ENCODE assay signal across 27 mouse cellular contexts in the genomic region with DNA sequence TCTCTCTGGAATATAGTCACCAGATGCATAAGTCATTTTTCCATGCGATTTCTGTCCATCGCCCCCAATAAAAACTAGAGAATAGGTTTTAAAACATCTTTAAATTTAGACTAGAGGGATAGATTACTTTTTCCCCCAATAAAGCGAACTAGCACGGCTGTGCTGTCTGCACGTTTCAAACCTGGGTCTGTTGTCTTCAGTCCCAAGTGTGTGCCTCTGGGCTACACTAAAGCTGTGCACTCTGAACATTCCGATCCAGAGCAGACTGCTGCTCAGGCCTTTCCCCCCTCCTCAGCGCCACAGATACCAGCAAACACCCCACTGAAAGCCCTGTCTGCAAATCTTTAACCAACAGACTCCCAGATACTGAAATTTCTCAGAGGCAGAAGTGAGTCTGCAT. TPM values are rescaled to one million over a fixed set of nuclear protein-coding genes. Genes with fewer than 3 reads are reported as not detected.
A peak's percentile ranks its signal among the peaks of the same experiment; 100 is the strongest.
DNase-seq lines count a peak whose midpoint lies in the region; ATAC-seq and TF ChIP-seq lines count a peak whose summit lies in the region.
"Had no signal": no experiment of that assay in that cellular context is flagged by ENCODE, and none has a peak within 500 bp of the region (broad histone marks: within the 10 kb centered on the region; RNA-seq: fewer than 3 reads in every experiment).

No protein-coding gene starts in this region.

- intact Hi-C loops in gastrocnemius, adult 2 months (cut with DNase I): no loop called here

- peaks cover 12% of the 10 kb centered on the region; the same call in 1 of the 2 replicates for H3K4me1 ChIP-seq in limb, embryonic 13.5 days
- no peaks in the 10 kb centered on the region for H3K4me1 ChIP-seq in limb, embryonic 10.5 days
- peaks cover 8% of the 10 kb centered on the region; the same call in 1 of the 2 replicates for H3K4me1 ChIP-seq in limb, embryonic 14.5 days (ENCODE audit: control insufficient read depth, insufficient read depth, low read length)
- H3K4me1 ChIP-seq in limb, embryonic 15.5 days: peaks cover 8% of the 10 kb centered on the region; the same call in 1 of the 2 replicates
- no peaks in the 10 kb centered on the region for H3K4me1 ChIP-seq in intestine, embryonic 16.5 days (ENCODE audit: control insufficient read depth, insufficient read depth, low read length)

- no peaks in the 10 kb centered on the region for H3K36me3 ChIP-seq in limb, embryonic 13.5 days
- H3K36me3 ChIP-seq in limb, embryonic 10.5 days: no peaks in the 10 kb centered on the region
- H3K36me3 ChIP-seq in limb, embryonic 14.5 days (ENCODE audit: control insufficient read depth, insufficient read depth, low read length): no peaks in the 10 kb centered on the region
- H3K36me3 ChIP-seq in limb, embryonic 15.5 days: no peaks in the 10 kb centered on the region
- H3K36me3 ChIP-seq in intestine, embryonic 16.5 days (ENCODE audit: control insufficient read depth, insufficient read depth, low read length): no peaks in the 10 kb centered on the region
- H3K36me3 ChIP-seq: G1E had no signal

- H3K9me3 ChIP-seq in limb, embryonic 13.5 days: peaks cover 4% of the 10 kb centered on the region; the same call in 1 of the 2 replicates
- no peaks in the 10 kb centered on the region for H3K9me3 ChIP-seq in limb, embryonic 10.5 days (replicated peaks)
- H3K9me3 ChIP-seq in limb, embryonic 14.5 days (ENCODE audit: control insufficient read depth, low read length): 0 out of 2 replicates have a peak, but pooled peaks cover 7% of the 10 kb centered on the region
- H3K9me3 ChIP-seq in limb, embryonic 15.5 days: no peaks in the 10 kb centered on the region
- no peaks in the 10 kb centered on the region for H3K9me3 ChIP-seq in intestine, embryonic 16.5 days (ENCODE audit: control insufficient read depth, low read length)

- no peak for TF ChIP-seq POLR2A in limb, embryonic 14.5 days (IDR thresholded peaks at IDR 0.05; ENCODE audit: borderline replicate concordance, extremely low read depth, insufficient read depth, insufficient read length)

- DNase-seq in limb, embryonic 10.5 days (ENCODE audit: low spot score): no peak
- peak; percentile 30 for DNase-seq in limb, embryonic 14.5 days (ENCODE audit: low spot score)
- DNase-seq in gastrocnemius, adult 2 months: no peak
- DNase-seq: adrenal gland, adult 2 months; adrenal gland, adult 8-10 months; adrenal gland, postnatal 10 days; adrenal gland, postnatal 14 days; adrenal gland, postnatal 25 days; adrenal gland, postnatal 36 days; B cell, adult 2 months; cerebellum, adult 11 months; cerebellum, adult 11-12 months; cerebellum, adult 18-20 months had no signal

- TF ChIP-seq CTCF in gastrocnemius, adult 2 months (IDR thresholded peaks at IDR 0.05): no peak

- H3K4me2 ChIP-seq in limb, embryonic 13.5 days (replicated peaks): no peak overlapping the region
- no peak overlapping the region for H3K4me2 ChIP-seq in limb, embryonic 14.5 days (replicated peaks; ENCODE audit: low read depth, low read length, severe bottlenecking)
- no peak overlapping the region for H3K4me2 ChIP-seq in limb, embryonic 15.5 days
- no peak overlapping the region for H3K4me2 ChIP-seq in intestine, embryonic 16.5 days (ENCODE audit: low read depth, low read length)

- 52% methylated on average over 7 of the region's 7 CpGs for WGBS in limb, embryonic 13.5 days
- WGBS in limb, embryonic 10.5 days: 92% methylated on average over 7 of the region's 7 CpGs
- 51% methylated on average over 7 of the region's 7 CpGs for WGBS in limb, embryonic 14.5 days
- WGBS in limb, embryonic 15.5 days: 44% methylated on average over 7 of the region's 7 CpGs
- 68% methylated on average over 7 of the region's 7 CpGs for WGBS in intestine, embryonic 16.5 days

- no peak overlapping the region for H3K4me3 ChIP-seq in limb, embryonic 13.5 days
- H3K4me3 ChIP-seq in limb, embryonic 10.5 days: no peak overlapping the region
- no peak overlapping the region for H3K4me3 ChIP-seq in limb, embryonic 14.5 days (replicated peaks; ENCODE audit: low read length)
- H3K4me3 ChIP-seq in limb, embryonic 15.5 days: no peak overlapping the region
- no peak overlapping the region; the same call in 1 of the 2 replicates for H3K4me3 ChIP-seq in gastrocnemius, adult 2 months
- H3K4me3 ChIP-seq in intestine, embryonic 16.5 days (ENCODE audit: low read length): no peak overlapping the region

- 0 out of 2 replicates have a peak overlapping the region, but pooled peaks have one; percentile 15 for H3K27ac ChIP-seq in limb, embryonic 13.5 days
- H3K27ac ChIP-seq in limb, embryonic 10.5 days: no peak overlapping the region
- 0 out of 2 replicates have a peak overlapping the region, but pooled peaks have one; percentile 8 for H3K27ac ChIP-seq in limb, embryonic 14.5 days (replicated peaks; ENCODE audit: low read depth, low read length)
- peak overlapping the region; percentile 60 for H3K27ac ChIP-seq in limb, embryonic 15.5 days
- no peak overlapping the region for H3K27ac ChIP-seq in gastrocnemius, adult 2 months
- H3K27ac ChIP-seq in intestine, embryonic 16.5 days (ENCODE audit: low read length): no peak overlapping the region

- H3K27me3 ChIP-seq in limb, embryonic 13.5 days: no peaks in the 10 kb centered on the region
- H3K27me3 ChIP-seq in limb, embryonic 10.5 days (ENCODE audit: low read depth, poor library complexity, severe bottlenecking): no peaks in the 10 kb centered on the region
- H3K27me3 ChIP-seq in limb, embryonic 14.5 days (ENCODE audit: control insufficient read depth, insufficient read depth, low read length): no peaks in the 10 kb centered on the region
- H3K27me3 ChIP-seq in limb, embryonic 15.5 days: no peaks in the 10 kb centered on the region
- H3K27me3 ChIP-seq in intestine, embryonic 16.5 days (replicated peaks; ENCODE audit: control insufficient read depth, insufficient read depth, low read length): no peaks in the 10 kb centered on the region
- H3K27me3 ChIP-seq: CH12.LX, Patski had no signal

- ATAC-seq in limb, embryonic 13.5 days (ENCODE audit: low FRiP score, low read depth): peak; percentile 91
- peak; percentile 65; the same call in 1 of the 2 replicates for ATAC-seq in limb, embryonic 14.5 days (ENCODE audit: low FRiP score, low read depth)
- ATAC-seq in limb, embryonic 15.5 days (ENCODE audit: insufficient number of reproducible peaks, low FRiP score, low TSS enrichment, low read depth): no peak
- no peak for ATAC-seq in intestine, embryonic 16.5 days
- ATAC-seq: activated CD4-positive, CD25-positive, alpha-beta regulatory T cell, adult 4 months; CD4-positive, CD25-positive, alpha-beta regulatory T cell, adult 4 months; Patski had no signal

- no peak overlapping the region for H3K9ac ChIP-seq in limb, embryonic 13.5 days
- H3K9ac ChIP-seq in limb, embryonic 14.5 days (ENCODE audit: low read depth, low read length, severe bottlenecking): no peak overlapping the region
- no peak overlapping the region for H3K9ac ChIP-seq in limb, embryonic 15.5 days
- no peak overlapping the region for H3K9ac ChIP-seq in intestine, embryonic 16.5 days (ENCODE audit: low read depth, low read length)

RNA-seq across cellular contexts. Expression of gene Plcz1, which starts 39.7 kb away (rescaled TPM):
- polyA plus RNA-seq in limb, embryonic 13.5 days (2015; fragmentation: Nextera tagmentation; extraction: Ambion mirVana): not detected in 2 replicates
- not detected in 2 replicates for polyA plus RNA-seq in limb, embryonic 10.5 days (2016; fragmentation: Nextera tagmentation; extraction: Ambion mirVana)
- 0.03 and 0.04 TPM in 2 replicates for polyA plus RNA-seq in limb, embryonic 14.5 days (2012; rRNA removed)
- not detected in 2 replicates for polyA plus RNA-seq in limb, embryonic 14.5 days (2014; fragmentation: Nextera tagmentation; extraction: Ambion mirVana)
- polyA plus RNA-seq in limb, embryonic 15.5 days (2015; fragmentation: Nextera tagmentation; extraction: Ambion mirVana): not detected in 2 replicates
- total RNA-seq in gastrocnemius, adult 2 months (2021): not detected
- not detected in 2 replicates for polyA plus RNA-seq in intestine, embryonic 16.5 days (2015; fragmentation: Nextera tagmentation; extraction: Ambion mirVana)
- total RNA-seq: adrenal gland, adult 18-20 months; adrenal gland, adult 2 months; adrenal gland, adult 8-10 months; adrenal gland, postnatal 10 days; adrenal gland, postnatal 14 days; adrenal gland, postnatal 25 days; adrenal gland, postnatal 36 days; adrenal gland, postnatal 4 days; CH12.LX; ES-E14; G1E; MEL had no signal
- polyA plus RNA-seq: activated CD4-positive, CD25-positive, alpha-beta regulatory T cell, adult 4 months; adrenal gland, adult 2 months; C2C12; CD4-positive, CD25-positive, alpha-beta regulatory T cell, adult 4 months; G1E; Patski had no signal

RNA-seq across cellular contexts. Expression of gene Capza3, which starts 39.9 kb away (rescaled TPM):
- not detected in 2 replicates for polyA plus RNA-seq in limb, embryonic 13.5 days (2015; fragmentation: Nextera tagmentation; extraction: Ambion mirVana)
- not detected in 2 replicates for polyA plus RNA-seq in limb, embryonic 10.5 days (2016; fragmentation: Nextera tagmentation; extraction: Ambion mirVana)
- polyA plus RNA-seq in limb, embryonic 14.5 days (2012; rRNA removed): not detected in 2 replicates
- not detected in 2 replicates for polyA plus RNA-seq in limb, embryonic 14.5 days (2014; fragmentation: Nextera tagmentation; extraction: Ambion mirVana)
- not detected in 2 replicates for polyA plus RNA-seq in limb, embryonic 15.5 days (2015; fragmentation: Nextera tagmentation; extraction: Ambion mirVana)
- not detected for total RNA-seq in gastrocnemius, adult 2 months (2021)
- not detected in 2 replicates for polyA plus RNA-seq in intestine, embryonic 16.5 days (2015; fragmentation: Nextera tagmentation; extraction: Ambion mirVana)
- total RNA-seq: adrenal gland, adult 18-20 months; adrenal gland, adult 2 months; adrenal gland, adult 8-10 months; adrenal gland, postnatal 10 days; adrenal gland, postnatal 14 days; adrenal gland, postnatal 25 days; adrenal gland, postnatal 36 days; adrenal gland, postnatal 4 days; CH12.LX; ES-E14; G1E; MEL had no signal
- polyA plus RNA-seq: activated CD4-positive, CD25-positive, alpha-beta regulatory T cell, adult 4 months; adrenal gland, adult 2 months; brain, embryonic 14.5 days; C2C12; CD4-positive, CD25-positive, alpha-beta regulatory T cell, adult 4 months; G1E; Patski had no signal

Comparison
In these comparisons a context has a peak if more than half of its experiments do, and no peak if none do; other contexts are left out.
1. ATAC-seq: peak in limb, embryonic 13.5 days (single experiment) and limb, embryonic 14.5 days (single experiment); none in limb, embryonic 15.5 days (single experiment) and intestine, embryonic 16.5 days (single experiment).
2. H3K27ac ChIP-seq: peak in limb, embryonic 13.5 days (single experiment), limb, embryonic 14.5 days (single experiment) and limb, embryonic 15.5 days (single experiment); none in limb, embryonic 10.5 days (single experiment), gastrocnemius, adult 2 months (single experiment) and intestine, embryonic 16.5 days (single experiment).